Comparison of ENCODE assay signal across 9 mouse cellular contexts in genomic region chr2:22914421-22914820, GRCm38 (mm10).
"Had no signal": no experiment of that assay in that cellular context is flagged by ENCODE, and none has a peak within 500 bp of the region (broad histone marks: within the 10 kb centered on the region; RNA-seq: fewer than 3 reads in every experiment).

No protein-coding gene starts in this region.

- H3K27ac ChIP-seq: hindbrain, embryonic 13.5 days; limb, embryonic 13.5 days; liver, embryonic 15.5 days; midbrain, embryonic 13.5 days had no signal

- H3K4me2 ChIP-seq: hindbrain, embryonic 13.5 days; limb, embryonic 13.5 days; liver, embryonic 15.5 days; midbrain, embryonic 13.5 days had no signal

- ATAC-seq: lung, postnatal 0 days; midbrain, embryonic 13.5 days had no signal

- H3K9me3 ChIP-seq: hindbrain, embryonic 13.5 days; limb, embryonic 13.5 days; liver, embryonic 15.5 days; midbrain, embryonic 13.5 days had no signal

- H3K4me3 ChIP-seq: hindbrain, embryonic 13.5 days; limb, embryonic 13.5 days; liver, embryonic 15.5 days; midbrain, embryonic 13.5 days had no signal

- DNase-seq: lung, adult 2 months; lung, postnatal 36 days; right cerebral cortex, postnatal 14 days; thymus, postnatal 36 days had no signal

- H3K9ac ChIP-seq: hindbrain, embryonic 13.5 days; limb, embryonic 13.5 days; liver, embryonic 15.5 days; midbrain, embryonic 13.5 days had no signal

- H3K27me3 ChIP-seq: hindbrain, embryonic 13.5 days; limb, embryonic 13.5 days; liver, embryonic 15.5 days; midbrain, embryonic 13.5 days had no signal

- H3K4me1 ChIP-seq: hindbrain, embryonic 13.5 days; limb, embryonic 13.5 days; liver, embryonic 15.5 days; midbrain, embryonic 13.5 days had no signal
